Mouse (Mus musculus) kidney, embryonic 15.5 days (tissue): ENCODE data around the gene Gm9999. TPM values are rescaled to one million over a fixed set of nuclear protein-coding genes. Genes with fewer than 3 reads are reported as not detected.
"Not testable (repeated sequence)": the region's sequence is repeated elsewhere in the genome, so short reads cannot be mapped to it uniquely, and the experiment has no call there.

Experiments
- ATAC-seq: fragments of 200-750 bp; cut with Nextera tagmentation; replicated peaks from 2 replicates; pipeline ENCODE4 v1.8.0; 2017; ENCODE audit warnings: moderate TSS enrichment; ENCODE audit not compliant: low FRiP score
- H3K27ac ChIP-seq: fragments of 300-500 bp; sonication (generic); 2 replicates; pipeline ENCODE4 v1.5.1; 2015; ENCODE audit warnings: mild to moderate bottlenecking, inconsistent platforms
- H3K27me3 ChIP-seq: fragments of 300-500 bp; sonication (generic); 2 replicates; pipeline ENCODE4 v1.6.1; 2015; ENCODE audit warnings: inconsistent platforms
- H3K36me3 ChIP-seq: fragments of 300-500 bp; sonication (generic); 2 replicates; pipeline ENCODE4 v1.6.1; 2015; ENCODE audit warnings: inconsistent platforms
- H3K4me1 ChIP-seq: fragments of 300-500 bp; sonication (generic); 2 replicates; pipeline ENCODE4 v1.6.1; 2015; ENCODE audit warnings: inconsistent platforms
- H3K4me2 ChIP-seq: fragments of 300-500 bp; sonication (generic); 2 replicates; pipeline ENCODE4 v1.6.1; 2015; ENCODE audit warnings: moderate library complexity, mild to moderate bottlenecking, inconsistent platforms
- H3K4me3 ChIP-seq: fragments of 300-500 bp; sonication (generic); replicated peaks from 2 replicates; pipeline ENCODE4 v1.5.1; 2015; ENCODE audit warnings: mild to moderate bottlenecking, inconsistent platforms
- H3K9ac ChIP-seq: fragments of 300-500 bp; sonication (generic); 2 replicates; pipeline ENCODE4 v1.6.1; 2015; ENCODE audit warnings: mild to moderate bottlenecking, inconsistent platforms
- H3K9me3 ChIP-seq: fragments of 300-500 bp; sonication (generic); replicated peaks from 2 replicates; pipeline ENCODE4 v1.6.1; 2016; ENCODE audit warnings: inconsistent platforms
- WGBS: fragments of 180-500 bp; shearing (Covaris S2); methylation state at CpG from one replicate; pipeline ENCODE4 v1.1.7; 2015; ENCODE audit warnings: mixed read lengths; 5-methylcytosine and 5-hydroxymethylcytosine counted together
- polyA plus RNA-seq: library from polyadenylated mRNA; unstranded; fragments of >200 nt; fragmentation: Nextera tagmentation; extraction: Ambion mirVana; gene quantifications from 2 replicates; pipeline ENCODE4 v1.2.1, GENCODE M21; 2015

Gm9999 gene
- polyA plus RNA-seq, 1 experiment from 2014 or later: not detected

GRCm38 (mm10) chr7:46985718-46986505 is 2.5 kb downstream of the Gm9999 start:
- H3K27ac ChIP-seq: peak overlapping the region; percentile 30; the same call in 1 of the 2 replicates
- H3K4me2 ChIP-seq: no peak overlapping the region
- no peaks in the 10 kb centered on the region for H3K27me3 ChIP-seq
- H3K9me3 ChIP-seq: no peaks in the 10 kb centered on the region
- H3K4me1 ChIP-seq: peaks cover 16% of the 10 kb centered on the region
- H3K36me3 ChIP-seq: peaks cover 6% of the 10 kb centered on the region; the same call in 1 of the 2 replicates
- ATAC-seq: no peak
- no peak overlapping the region for H3K4me3 ChIP-seq
- 45% methylated on average over 8 of the region's 8 CpGs for WGBS
- H3K9ac ChIP-seq: no peak overlapping the region

GRCm38 (mm10) chr7:46986646-46987045 is 3.3 kb downstream of the Gm9999 start:
- Histone ChIP-seq H3K4me3 (no peak overlapping the region), H3K36me3 (peaks cover 12% of the 10 kb centered on the region), H3K27ac (peak overlapping the region; percentile 48; the same call in 1 of the 2 replicates), H3K4me2 (no peak overlapping the region), H3K9me3 (no peaks in the 10 kb centered on the region), H3K9ac (no peak overlapping the region), H3K27me3 (no peaks in the 10 kb centered on the region), H3K4me1 (peaks cover 16% of the 10 kb centered on the region)
- 35% methylated on average over 5 of the region's 5 CpGs for WGBS
- ATAC-seq: no peak; the same call in 1 of the 2 replicates

- Histone ChIP-seq H3K9ac (no peak overlapping the region), H3K36me3 (peaks cover 16% of the 10 kb centered on the region), H3K27me3 (no peaks in the 10 kb centered on the region), H3K27ac (0 out of 2 replicates have a peak overlapping the region, but pooled peaks have one; percentile 48), H3K4me3 (no peak overlapping the region), H3K4me2 (no peak overlapping the region), H3K9me3 (no peaks in the 10 kb centered on the region), H3K4me1 (peaks cover 16% of the 10 kb centered on the region)
- ATAC-seq: peak; percentile 49; the same call in 1 of the 2 replicates
- 34% methylated on average over 2 of the region's 2 CpGs for WGBS
Measured at GRCm38 (mm10) chr7:46987073-46987472, 3.7 kb downstream of the Gm9999 start.

GRCm38 (mm10) chr7:46989387-46989786 is 6.0 kb downstream of the Gm9999 start:
- not testable (repeated sequence) for H3K4me2 ChIP-seq, H3K27me3 ChIP-seq, ATAC-seq, H3K9ac ChIP-seq, H3K4me3 ChIP-seq, H3K27ac ChIP-seq, H3K9me3 ChIP-seq
- WGBS: 84% methylated on average over 4 of the region's 4 CpGs
- Histone ChIP-seq H3K36me3 (peaks cover 36% of the 10 kb centered on the region), H3K4me1 (peaks cover 16% of the 10 kb centered on the region)

DNA sequence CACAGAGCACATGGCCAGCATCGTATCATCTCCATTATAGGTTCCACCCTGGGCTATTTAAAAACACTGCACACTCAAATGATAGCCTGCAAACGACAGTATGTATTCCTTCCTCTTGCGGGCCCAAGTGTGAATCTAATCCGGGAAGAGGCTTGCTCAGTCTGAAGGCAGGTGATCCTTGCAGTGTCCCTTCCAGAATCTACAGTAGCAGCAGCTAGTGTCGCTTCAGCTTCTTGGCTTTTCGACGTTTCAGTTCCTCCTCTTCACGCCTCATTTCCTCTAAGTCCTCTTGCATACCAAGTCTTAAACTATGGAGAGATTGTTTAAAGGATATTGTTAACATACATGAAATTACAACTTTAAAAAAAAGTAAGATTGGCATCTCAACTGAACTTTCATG is 9.7 kb downstream of the Gm9999 start:
- peaks cover 70% of the 10 kb centered on the region for H3K36me3 ChIP-seq
- 64% methylated on average over 8 of the region's 8 CpGs for WGBS

GRCm38 (mm10) chr7:46995558-46995957 is 12.2 kb downstream of the Gm9999 start:
- 94% methylated on average over 3 of the region's 3 CpGs for WGBS
- no peaks in the 10 kb centered on the region for H3K27me3 ChIP-seq
- no peak overlapping the region for H3K4me2 ChIP-seq
- H3K9me3 ChIP-seq: no peaks in the 10 kb centered on the region
- ATAC-seq: no peak
- H3K27ac ChIP-seq: no peak overlapping the region
- no peak overlapping the region for H3K9ac ChIP-seq
- H3K36me3 ChIP-seq: peaks cover 81% of the 10 kb centered on the region
- no peak overlapping the region for H3K4me3 ChIP-seq
- peaks cover 7% of the 10 kb centered on the region; the same call in 1 of the 2 replicates for H3K4me1 ChIP-seq

More for the DNA sequence above, 9.7 kb downstream of the Gm9999 start:
- Histone ChIP-seq H3K4me1 (no peaks in the 10 kb centered on the region), H3K27me3 (no peaks in the 10 kb centered on the region), H3K27ac (no peak overlapping the region), H3K9ac (no peak overlapping the region), H3K4me3 (no peak overlapping the region), H3K4me2 (no peak overlapping the region), H3K9me3 (no peaks in the 10 kb centered on the region)
- no peak for ATAC-seq

DNA sequence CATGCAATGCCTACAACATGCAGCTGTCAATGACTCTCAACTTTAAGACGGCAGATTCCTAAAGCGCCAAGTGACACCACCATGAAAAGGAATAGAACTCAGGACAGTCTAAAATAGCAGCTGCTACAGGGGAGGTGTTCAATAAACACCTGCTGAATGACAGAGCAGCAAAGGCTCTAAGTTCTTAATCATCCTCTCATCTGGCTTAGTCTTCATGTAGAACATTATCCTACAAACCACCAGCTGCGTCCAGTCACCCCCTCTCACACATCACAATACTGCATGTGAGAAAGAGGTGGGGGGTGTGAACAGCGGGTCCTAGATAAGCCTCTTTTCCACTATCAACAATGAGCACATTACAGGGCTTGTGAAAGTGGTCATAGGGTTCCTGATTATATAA is 13.6 kb downstream of the Gm9999 start:
- Histone ChIP-seq H3K4me1 (peaks cover 16% of the 10 kb centered on the region), H3K27ac (no peak overlapping the region), H3K4me2 (no peak overlapping the region), H3K9me3 (no peaks in the 10 kb centered on the region), H3K27me3 (no peaks in the 10 kb centered on the region), H3K36me3 (peaks cover 68% of the 10 kb centered on the region), H3K4me3 (no peak overlapping the region), H3K9ac (no peak overlapping the region)
- ATAC-seq: no peak
- WGBS: 89% methylated on average over 4 of the region's 4 CpGs

DNA sequence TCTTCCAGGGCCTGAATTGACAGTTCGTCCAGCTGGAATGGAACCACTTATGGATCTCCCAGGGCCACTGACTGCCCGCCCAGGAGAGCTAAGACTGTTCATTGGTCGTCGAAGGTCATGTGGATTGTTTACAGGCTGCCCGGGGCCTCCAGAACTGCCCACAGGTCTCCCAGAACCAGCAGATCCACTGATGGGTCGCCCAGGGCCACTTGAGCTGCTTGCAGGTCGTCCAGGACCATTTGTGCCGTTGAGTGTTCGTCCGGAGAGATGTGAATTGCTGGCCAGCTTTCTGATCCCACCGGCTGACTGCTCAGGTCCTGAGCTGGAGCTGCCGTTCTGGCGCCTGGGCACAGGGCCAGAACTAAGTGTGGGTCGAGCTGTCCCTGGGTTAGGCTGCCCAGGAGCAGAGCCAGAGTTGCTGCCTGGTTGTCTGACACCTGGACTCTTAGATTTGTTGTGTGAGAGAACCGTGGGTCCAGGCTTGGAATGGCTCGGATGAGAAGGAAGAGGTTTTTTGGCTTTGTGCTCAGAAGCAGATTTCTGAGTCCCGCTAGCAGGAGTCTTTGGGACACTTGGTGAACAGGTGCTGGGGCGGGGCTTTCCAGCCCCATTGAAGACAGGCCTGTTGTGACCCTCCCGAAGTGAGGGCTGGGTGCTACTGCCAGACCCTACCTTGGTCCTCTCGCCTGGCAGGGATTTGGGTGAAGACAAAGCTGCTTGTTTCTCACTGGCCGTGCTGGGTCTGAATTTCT is 14.4 kb downstream of the Gm9999 start:
- Histone ChIP-seq H3K27ac (no peak overlapping the region), H3K4me2 (no peak overlapping the region), H3K9me3 (no peaks in the 10 kb centered on the region), H3K27me3 (no peaks in the 10 kb centered on the region), H3K4me1 (peaks cover 20% of the 10 kb centered on the region), H3K36me3 (peaks cover 63% of the 10 kb centered on the region), H3K4me3 (no peak overlapping the region), H3K9ac (no peak overlapping the region)
- 86% methylated on average over 21 of the region's 21 CpGs for WGBS
- no peak for ATAC-seq

DNA sequence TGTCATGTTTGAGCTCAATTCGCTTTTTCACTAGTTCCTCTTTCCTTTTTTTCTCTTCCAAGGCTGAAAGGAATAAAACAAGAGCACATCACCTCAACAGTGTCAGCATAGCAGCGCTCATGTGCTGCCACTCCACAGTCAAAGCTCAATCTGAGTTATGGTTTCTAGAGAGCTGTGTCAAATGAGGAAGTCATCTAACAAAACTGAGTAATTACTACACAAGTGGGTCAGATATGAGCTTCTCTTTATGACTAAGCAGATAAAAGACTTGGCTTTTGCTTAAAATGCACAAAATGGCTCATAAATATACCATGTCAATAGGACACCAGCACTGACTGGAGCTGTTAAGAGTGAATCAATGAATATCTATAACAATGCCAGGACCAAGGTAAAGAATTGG is 15.6 kb downstream of the Gm9999 start:
- Histone ChIP-seq H3K9ac (no peak overlapping the region), H3K36me3 (peaks cover 53% of the 10 kb centered on the region), H3K4me3 (no peak overlapping the region), H3K27ac (no peak overlapping the region), H3K27me3 (no peaks in the 10 kb centered on the region), H3K4me2 (no peak overlapping the region), H3K4me1 (peaks cover 20% of the 10 kb centered on the region), H3K9me3 (no peaks in the 10 kb centered on the region)
- WGBS: 95% methylated on average over 2 of the region's 2 CpGs
- ATAC-seq: no peak

- no peak for ATAC-seq
Measured at GRCm38 (mm10) chr7:46999983-47000643, 16.7 kb downstream of the Gm9999 start.

DNA sequence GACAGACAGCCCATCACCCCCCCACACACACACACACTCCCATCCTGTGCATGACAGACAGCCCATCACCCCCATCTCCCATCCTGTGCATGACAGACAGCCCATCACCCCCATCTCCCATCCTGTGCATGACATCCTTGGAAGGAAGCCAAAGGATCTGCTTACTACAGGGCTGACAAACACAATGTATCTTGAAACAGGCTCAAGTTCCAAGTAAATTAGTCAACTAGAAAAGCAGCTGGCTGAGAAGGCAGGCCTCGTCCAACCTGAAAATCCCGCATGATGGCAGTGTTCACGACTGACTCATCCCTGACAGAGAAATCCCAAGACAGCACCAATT is 17.2 kb downstream of the Gm9999 start:
- ATAC-seq: peak; percentile 82
- Histone ChIP-seq H3K4me1 (peaks cover 28% of the 10 kb centered on the region), H3K4me3 (no peak overlapping the region), H3K9me3 (no peaks in the 10 kb centered on the region), H3K27me3 (no peaks in the 10 kb centered on the region), H3K4me2 (no peak overlapping the region), H3K9ac (no peak overlapping the region), H3K36me3 (peaks cover 36% of the 10 kb centered on the region), H3K27ac (no peak overlapping the region)
- 43% methylated on average over 3 of the region's 3 CpGs for WGBS

More at GRCm38 (mm10) chr7:46999983-47000643, 16.7 kb downstream of the Gm9999 start:
- Histone ChIP-seq H3K27me3 (no peaks in the 10 kb centered on the region), H3K9ac (no peak overlapping the region), H3K27ac (no peak overlapping the region), H3K9me3 (no peaks in the 10 kb centered on the region), H3K4me1 (peaks cover 24% of the 10 kb centered on the region), H3K4me3 (no peak overlapping the region), H3K4me2 (no peak overlapping the region), H3K36me3 (peaks cover 41% of the 10 kb centered on the region)
- 71% methylated on average over 8 of the region's 8 CpGs for WGBS
